Mouse (Mus musculus) ES-E14 (cell line): Measurements from ENCODE around the gene Samd4.

Experiments used
- MAFK ChIP-seq: IDR thresholded peaks from 2 replicates; pipeline ENCODE4 v1.6.1; 2014; ENCODE audit warnings: mild to moderate bottlenecking, low read depth, low read length, inconsistent platforms; ENCODE audit not compliant: insufficient read depth
- ZNF384 ChIP-seq: IDR thresholded peaks from 2 replicates; pipeline ENCODE4 v1.6.1; 2012; ENCODE audit warnings: low read depth, low read length, inconsistent platforms

DNA sequence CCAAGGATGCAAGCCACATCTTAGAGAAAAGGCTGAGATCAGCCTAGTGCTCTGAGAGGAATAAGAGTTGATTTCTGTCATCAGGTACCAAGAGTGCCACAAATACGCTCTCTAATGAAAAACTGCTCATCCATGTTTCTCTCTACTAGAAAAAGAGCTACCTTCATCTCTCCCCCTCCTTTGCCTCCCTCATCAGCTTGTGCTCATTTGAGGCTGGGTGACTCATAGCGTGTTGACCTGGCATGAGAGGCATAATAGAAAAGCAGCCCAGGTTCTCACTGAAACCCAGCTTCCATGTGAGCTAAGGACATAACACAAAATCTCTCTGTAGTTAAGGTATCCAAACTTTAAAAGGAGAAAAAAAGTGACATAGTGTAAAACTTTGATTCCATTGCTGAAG, 176.3 kb downstream of the Samd4 start:
- TF ChIP-seq MAFK (no peak), ZNF384 (no peak)
